Mouse (Mus musculus): ENCODE data around the gene Topors. TPM values are rescaled to one million over a fixed set of nuclear protein-coding genes. Genes with fewer than 3 reads are reported as not detected.
A peak's percentile ranks its signal among the peaks of the same experiment; 100 is the strongest.

Topors gene
- total and polyA plus RNA-seq, 3 experiments: 32.0 to 62.7 (median 38.3) TPM

GRCm38 (mm10) chr4:40239409-40240271 is 30.0 kb downstream of the Topors start, which contains the start of gene Ddx58:
Gene Ddx58 (minus strand): TSS chr4:40239828.
- peak within 1 kb of the TSS; percentile 77 to 91 for H3K4me3 ChIP-seq (ENCODE audit: control insufficient read depth in 1 of 2, insufficient read depth in 1 of 2, low read depth in 2 of 2, low read length in 2 of 2)
- DNase-seq (ENCODE audit: low read depth, low spot score): no peak
- no peak for TF ChIP-seq USF2 (IDR thresholded peaks at IDR 0.05; ENCODE audit: borderline replicate concordance in 1 of 2, insufficient read depth in 1 of 2, low read depth in 1 of 2, low read length in 2 of 2)
- TF ChIP-seq CHD1 (IDR thresholded peaks at IDR 0.05; ENCODE audit: low read depth, low read length): no peak
- 0 out of 2 replicates have a peak, but pooled peaks have one; percentile 1 for TF ChIP-seq MAZ (IDR thresholded peaks at IDR 0.05; ENCODE audit: low read depth, low read length)
- TF ChIP-seq JUND (IDR thresholded peaks at IDR 0.05; ENCODE audit: low read depth, low read length): no peak
- H3K27ac ChIP-seq (ENCODE audit: control insufficient read depth, low read depth, low read length): peak within 1 kb of the TSS; percentile 33
- H3K9ac ChIP-seq (ENCODE audit: control insufficient read depth, low read depth, low read length, poor library complexity, severe bottlenecking): peak within 1 kb of the TSS; percentile 65
- H3K36me3 ChIP-seq (ENCODE audit: control insufficient read depth in 1 of 2, insufficient read depth in 2 of 2, low read length in 2 of 2): peaks cover 0 to 7% of the 10 kb centered on the region in 2 experiments; a peak in 2 of 4 replicates
- H3K27me3 ChIP-seq (ENCODE audit: control insufficient read depth in 1 of 2, insufficient read depth in 2 of 2, low read length in 2 of 2): no peaks in the 10 kb centered on the region
- no peaks in the 10 kb centered on the region for H3K79me2 ChIP-seq (ENCODE audit: control insufficient read depth, insufficient read depth, low read length, poor library complexity)
- H3K9me3 ChIP-seq (replicated peaks; ENCODE audit: insufficient read depth, low read length): no peaks in the 10 kb centered on the region
- peaks cover 0 to 5% of the 10 kb centered on the region in 2 experiments; a peak in 2 of 4 replicates for H3K4me1 ChIP-seq (ENCODE audit: control insufficient read depth in 1 of 2, insufficient read depth in 2 of 2, low read length in 2 of 2)

GRCm38 (mm10) chr4:40238483-40239408 is 30.9 kb downstream of the Topors start:
- Histone ChIP-seq H3K36me3 (ENCODE audit: control insufficient read depth in 1 of 2, insufficient read depth in 2 of 2, low read length in 2 of 2) (peaks cover 0 to 3% of the 10 kb centered on the region in 2 experiments; a peak in 2 of 4 replicates), H3K9ac (ENCODE audit: control insufficient read depth, low read depth, low read length, poor library complexity, severe bottlenecking) (peak overlapping the region; percentile 65), H3K9me3 (replicated peaks; ENCODE audit: insufficient read depth, low read length) (no peaks in the 10 kb centered on the region), H3K79me2 (ENCODE audit: control insufficient read depth, insufficient read depth, low read length, poor library complexity) (no peaks in the 10 kb centered on the region), H3K4me1 (ENCODE audit: control insufficient read depth in 1 of 2, insufficient read depth in 2 of 2, low read length in 2 of 2) (peaks cover 0 to 4% of the 10 kb centered on the region in 2 experiments; a peak in 1 of 4 replicates), H3K4me3 (ENCODE audit: control insufficient read depth in 1 of 2, insufficient read depth in 1 of 2, low read depth in 2 of 2, low read length in 2 of 2) (peak overlapping the region; percentile 77 to 91), H3K27me3 (ENCODE audit: control insufficient read depth in 1 of 2, insufficient read depth in 2 of 2, low read length in 2 of 2) (no peaks in the 10 kb centered on the region), H3K27ac (ENCODE audit: control insufficient read depth, low read depth, low read length) (peak overlapping the region; percentile 33)
- DNase-seq (ENCODE audit: low read depth, low spot score): peak; percentile 76
- no peak for TF ChIP-seq POLR2AphosphoS5 (IDR thresholded peaks at IDR 0.05; ENCODE audit: borderline replicate concordance, low read depth, low read length)
- no peak for TF ChIP-seq MYB (IDR thresholded peaks at IDR 0.05; ENCODE audit: low read depth, low read length)
- 0 out of 2 replicates have a peak, but pooled peaks have one; percentile 20 for TF ChIP-seq TBP (IDR thresholded peaks at IDR 0.05; ENCODE audit: low read depth, low read length)
- peak; percentile 90 for TF ChIP-seq MXI1 (IDR thresholded peaks at IDR 0.05; ENCODE audit: low read depth, low read length)
- TF ChIP-seq EP300 (IDR thresholded peaks at IDR 0.05; ENCODE audit: low read depth in 1 of 2, low read length in 2 of 2): no peak
- TF ChIP-seq SIN3A (IDR thresholded peaks at IDR 0.05; ENCODE audit: low read length): peak; percentile 56; the same call in 1 of the 2 replicates
- TF ChIP-seq MAZ (IDR thresholded peaks at IDR 0.05; ENCODE audit: low read depth, low read length): peak; percentile 45; the same call in 1 of the 2 replicates
